Mouse (Mus musculus) thymus, adult 2 months (tissue): ENCODE results near the gene Nyap1.

Experiments
- CTCF ChIP-seq: fragments of 200-500 bp; IDR thresholded peaks from 2 replicates; pipeline ENCODE4 v1.5.1; 2012; ENCODE audit warnings: mild to moderate bottlenecking, control low read depth, low read length, moderate library complexity, borderline replicate concordance; ENCODE audit not compliant: control insufficient read depth, poor library complexity, insufficient read depth; ENCODE audit errors: extremely low read depth
- POLR2A ChIP-seq: fragments of 200-500 bp; IDR thresholded peaks from 2 replicates; pipeline ENCODE4 v1.6.1; 2012; ENCODE audit warnings: mild to moderate bottlenecking, low read length, control low read depth, moderate library complexity; ENCODE audit not compliant: control insufficient read depth, poor library complexity, insufficient read depth; ENCODE audit errors: extremely low read depth

DNA sequence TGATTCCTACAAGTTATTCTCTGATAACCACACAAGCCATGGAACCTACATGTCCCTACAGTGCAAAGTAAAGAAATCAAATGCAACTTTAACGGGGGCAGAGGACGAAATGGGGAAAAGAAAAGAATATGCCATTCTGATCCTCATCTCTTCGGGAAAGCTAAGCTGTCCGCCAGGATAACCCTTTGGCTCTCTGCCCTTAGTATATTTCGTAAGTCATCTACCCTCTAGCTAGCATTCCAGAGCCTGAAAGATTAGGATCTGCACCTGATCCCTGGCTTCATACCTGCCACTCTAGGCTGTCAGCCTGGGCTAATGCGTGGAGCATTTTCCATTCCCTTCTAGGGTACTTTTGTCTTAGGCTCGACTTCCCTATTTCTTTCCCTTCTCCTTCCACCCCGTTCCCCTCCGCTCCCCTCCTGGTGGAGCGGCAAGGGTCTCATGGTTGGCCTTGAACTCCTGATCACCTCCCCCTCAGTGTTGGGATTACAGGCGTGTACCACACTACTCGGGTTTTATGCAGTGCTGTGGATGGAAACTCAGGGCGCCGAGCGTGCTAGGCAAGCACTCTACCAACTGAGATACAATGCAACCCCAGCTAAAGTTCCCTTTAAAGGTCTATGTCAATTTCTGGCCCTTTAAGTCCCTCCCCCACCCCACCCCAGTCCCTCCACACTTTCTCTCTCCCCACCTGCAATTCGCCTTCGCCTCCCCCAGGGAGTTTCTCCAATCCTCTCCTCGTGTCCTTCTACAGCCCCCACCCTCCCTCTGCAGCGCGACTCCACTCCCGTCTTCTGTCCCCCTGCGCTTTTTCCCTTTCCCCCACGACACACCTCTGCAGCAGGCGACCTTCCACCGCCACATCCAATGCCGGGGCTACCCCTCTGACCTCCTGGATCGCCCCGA lies 57.8 kb downstream of the Nyap1 start:
- no peak for TF ChIP-seq POLR2A
- TF ChIP-seq CTCF, result no peak
